Mouse (Mus musculus) MN1 (cell line): ENCODE measurements around the gene Rpl18a.
A peak's percentile ranks its signal among the peaks of the same experiment; 100 is the strongest.

ENCODE experiments used
- DNase-seq: peaks from one replicate; pipeline ENCODE4 v3.0.0-alpha.2; 2016; ENCODE audit warnings: low spot score

The Rpl18a gene

GRCm38 (mm10) chr8:70880546-70880945 is 16.7 kb downstream of the Rpl18a start:
- peak; percentile 74 for DNase-seq

GRCm38 (mm10) chr8:70880126-70880525 is 17.1 kb downstream of the Rpl18a start:
- DNase-seq, result peak; percentile 70

- DNase-seq, result no peak
Measured at GRCm38 (mm10) chr8:70879500-70879899, 17.7 kb downstream of the Rpl18a start.

GRCm38 (mm10) chr8:70878178-70878577 is 19.0 kb downstream of the Rpl18a start:
- DNase-seq, result peak; percentile 69

- no peak for DNase-seq
Measured at GRCm38 (mm10) chr8:70876382-70876781, 20.8 kb downstream of the Rpl18a start.

GRCm38 (mm10) chr8:70874441-70874840 is 22.8 kb downstream of the Rpl18a start:
- DNase-seq, result no peak

GRCm38 (mm10) chr8:70873364-70873985 is 23.7 kb downstream of the Rpl18a start, which contains the start of gene Ccdc124:
Gene Ccdc124, minus strand, starts transcription at chr8:70873935.
- DNase-seq, result peak; percentile 97

- DNase-seq, result peak; percentile 53
Measured at GRCm38 (mm10) chr8:70872643-70873363, 24.4 kb downstream of the Rpl18a start.

GRCm38 (mm10) chr8:70871195-70871807 is 25.9 kb downstream of the Rpl18a start:
- DNase-seq, result no peak

GRCm38 (mm10) chr8:70869601-70870041 is 27.6 kb downstream of the Rpl18a start:
- DNase-seq, result peak; percentile 85

- no peak for DNase-seq
Measured at GRCm38 (mm10) chr8:70869199-70869571, 28.0 kb downstream of the Rpl18a start.

GRCm38 (mm10) chr8:70868559-70869198 is 28.5 kb downstream of the Rpl18a start:
- no peak for DNase-seq

GRCm38 (mm10) chr8:70866566-70866965 is 30.6 kb downstream of the Rpl18a start:
- DNase-seq, result no peak

- no peak for DNase-seq
Measured at GRCm38 (mm10) chr8:70866001-70866520, 31.2 kb downstream of the Rpl18a start.

GRCm38 (mm10) chr8:70865350-70866000 is 31.7 kb downstream of the Rpl18a start:
- DNase-seq, result peak; percentile 100

GRCm38 (mm10) chr8:70864712-70865221 is 32.4 kb downstream of the Rpl18a start:
- no peak for DNase-seq

GRCm38 (mm10) chr8:70863956-70864711 is 33.1 kb downstream of the Rpl18a start:
- DNase-seq, result peak; percentile 48

GRCm38 (mm10) chr8:70862824-70863641 is 34.2 kb downstream of the Rpl18a start, which contains the start of gene Kcnn1:
Gene Kcnn1, minus strand, starts transcription at chr8:70863258.
- peak; percentile 67 for DNase-seq

- DNase-seq, result peak; percentile 44
Measured at GRCm38 (mm10) chr8:70857516-70857915, 39.7 kb downstream of the Rpl18a start.
